Mouse (Mus musculus): Measurements from ENCODE around the gene Rpl21.
A peak's percentile ranks its signal among the peaks of the same experiment; 100 is the strongest.

DNA sequence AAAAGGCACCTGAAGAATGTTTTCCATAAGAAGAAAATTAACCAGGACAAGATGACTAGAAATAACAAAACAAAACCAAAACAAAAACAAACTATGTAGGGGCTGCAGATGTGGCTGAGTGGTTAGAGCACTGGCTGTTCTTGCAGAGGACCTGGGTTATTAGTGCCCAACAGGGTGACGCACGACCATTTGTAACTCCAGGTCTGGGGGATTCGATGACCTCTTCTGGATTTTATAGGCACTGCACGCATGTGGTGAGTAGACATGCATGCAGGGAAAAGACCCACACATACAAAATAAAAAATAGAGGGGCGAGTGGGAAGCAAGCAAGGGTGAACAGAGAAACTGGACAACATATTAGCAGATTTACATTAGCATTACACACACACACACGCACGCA lies 50.4 kb downstream of the Rpl21 start:
- TF ChIP-seq CTCF (IDR thresholded peaks at IDR 0.05; ENCODE audit: borderline replicate concordance, extremely low read depth, insufficient read depth, insufficient read length) (peak; percentile 3; the same call in 1 of the 2 replicates), POLR2A (IDR thresholded peaks at IDR 0.05; ENCODE audit: borderline replicate concordance, extremely low read depth, insufficient read depth, insufficient read length, poor library complexity, severe bottlenecking) (no peak)
